Mouse (Mus musculus) layer of hippocampus, adult 2 months (tissue): ENCODE results near the gene Spi1. TPM values are rescaled to one million over a fixed set of nuclear protein-coding genes. Genes with fewer than 3 reads are reported as not detected.

Experiments
- DNase-seq, 2 experiments: peaks; one replicate each; pipeline ENCODE4 v3.0.0; 2022; ENCODE audit warnings: low spot score in 2 of 2
- H3K27ac ChIP-seq: fragments of 200-600 bp; 2 replicates; pipeline ENCODE4 v1.8.1; 2022
- H3K4me3 ChIP-seq: fragments of 200-600 bp; 2 replicates; pipeline ENCODE4 v1.8.1; 2022; ENCODE audit warnings: mild to moderate bottlenecking
- CTCF ChIP-seq: fragments of 200-600 bp; conservative IDR thresholded peaks from 2 replicates; pipeline ENCODE4 v1.8.1; 2022; ENCODE audit warnings: antibody characterized with exemption, mild to moderate bottlenecking, moderate library complexity
- total RNA-seq, 2 experiments: library from RNA; stranded (reverse); gene quantifications; 2 replicates each; pipeline ENCODE4 v1.2.3; 2021

Gene Spi1
- total RNA-seq, 2 experiments from 2014 or later: 2.4 to 5.4 TPM

- Histone ChIP-seq H3K27ac (peak within 1 kb of the TSS; percentile 84), H3K4me3 (peak within 1 kb of the TSS; percentile 89)
- peak; percentile 94 to 97 for DNase-seq
- TF ChIP-seq CTCF: peak; percentile 95
Observed at GRCm38 (mm10) chr2:91070076-91070800, 12.0 kb upstream of the Spi1 start, which contains the start of gene Slc39a13. Gene Slc39a13, minus strand, starts transcription at chr2:91070417.

GRCm38 (mm10) chr2:91071059-91071458 lies 11.1 kb upstream of the Spi1 start:
- H3K4me3 ChIP-seq: peak overlapping the region; percentile 89; the same call in 1 of the 2 replicates
- TF ChIP-seq CTCF: no peak
- peak overlapping the region; percentile 84 for H3K27ac ChIP-seq
- DNase-seq: no peak

GRCm38 (mm10) chr2:91072092-91072491 lies 10.1 kb upstream of the Spi1 start:
- DNase-seq: no peak
- no peak overlapping the region for H3K27ac ChIP-seq
- TF ChIP-seq CTCF: no peak
- H3K4me3 ChIP-seq: no peak overlapping the region

GRCm38 (mm10) chr2:91077957-91078313 lies 4.3 kb upstream of the Spi1 start:
- no peak for TF ChIP-seq CTCF
- Histone ChIP-seq H3K27ac (no peak overlapping the region), H3K4me3 (no peak overlapping the region)
- no peak for DNase-seq

- peak overlapping the region; percentile 46 for H3K4me3 ChIP-seq
- no peak for TF ChIP-seq CTCF
- H3K27ac ChIP-seq: no peak overlapping the region
- no peak for DNase-seq
Observed at GRCm38 (mm10) chr2:91078314-91079025, 3.7 kb upstream of the Spi1 start.

GRCm38 (mm10) chr2:91079026-91079384 lies 3.2 kb upstream of the Spi1 start:
- no peak for TF ChIP-seq CTCF
- H3K27ac ChIP-seq: no peak overlapping the region
- peak overlapping the region; percentile 46 for H3K4me3 ChIP-seq
- no peak for DNase-seq

GRCm38 (mm10) chr2:91080784-91081513 lies 1.2 kb upstream of the Spi1 start:
- H3K27ac ChIP-seq: no peak overlapping the region
- no peak overlapping the region for H3K4me3 ChIP-seq
- TF ChIP-seq CTCF: no peak
- DNase-seq: no peak

GRCm38 (mm10) chr2:91082844-91083243 lies 654 bp downstream of the Spi1 start:
- H3K27ac ChIP-seq: peak overlapping the region; percentile 68
- DNase-seq: no peak
- TF ChIP-seq CTCF: no peak
- H3K4me3 ChIP-seq: no peak overlapping the region

GRCm38 (mm10) chr2:91083366-91083940 lies 1.3 kb downstream of the Spi1 start:
- Histone ChIP-seq H3K27ac (peak overlapping the region; percentile 68), H3K4me3 (no peak overlapping the region)
- no peak for DNase-seq
- no peak for TF ChIP-seq CTCF

GRCm38 (mm10) chr2:91084179-91084820 lies 2.1 kb downstream of the Spi1 start:
- Histone ChIP-seq H3K4me3 (no peak overlapping the region), H3K27ac (peak overlapping the region; percentile 68)
- no peak for DNase-seq
- no peak for TF ChIP-seq CTCF

GRCm38 (mm10) chr2:91085494-91086391 lies 3.6 kb downstream of the Spi1 start:
- no peak for DNase-seq
- Histone ChIP-seq H3K4me3 (no peak overlapping the region), H3K27ac (no peak overlapping the region)
- TF ChIP-seq CTCF: no peak
